Mouse (Mus musculus) stomach, postnatal 0 days (tissue): ENCODE data around the gene Rab43.

Experiments
- CTCF ChIP-seq: IDR thresholded peaks from 2 replicates; pipeline ENCODE4 v1.5.1; 2016; ENCODE audit warnings: antibody characterized with exemption, low read depth, mild to moderate bottlenecking, moderate library complexity
- EP300 ChIP-seq: optimal IDR thresholded peaks from 2 replicates; pipeline ENCODE3; 2016; ENCODE audit warnings: antibody characterized with exemption

DNA sequence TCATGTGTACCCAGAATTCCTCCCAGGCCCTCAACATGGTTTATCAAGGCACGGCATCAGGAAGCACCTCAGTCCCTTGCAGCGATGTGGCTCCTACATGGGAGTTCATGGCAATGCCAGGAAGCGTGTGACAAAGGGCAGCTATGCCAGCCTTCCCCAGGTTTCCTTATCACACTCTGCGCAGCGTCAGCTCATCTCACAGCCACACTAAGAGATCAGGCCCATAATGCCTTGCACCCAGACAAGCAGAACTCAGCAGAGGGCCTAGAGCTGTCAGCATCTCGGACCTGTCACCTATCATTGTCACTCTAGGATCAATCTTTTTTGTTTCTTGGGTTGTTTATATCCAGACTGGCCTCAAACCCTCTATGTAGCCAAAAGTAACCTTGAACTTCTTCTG is 12.4 kb downstream of the Rab43 start:
- no peak for TF ChIP-seq CTCF
- no peak for TF ChIP-seq EP300
